Mouse (Mus musculus) heart, postnatal 14 days (tissue): Measurements from ENCODE around the gene Gm6096. TPM values are rescaled to one million over a fixed set of nuclear protein-coding genes. Genes with fewer than 3 reads are reported as not detected.

ENCODE experiments used
- DNase-seq, 2 experiments: peaks; one replicate each; pipeline ENCODE4 v3.0.0; 2021 to 2022
- intact Hi-C: fragments of 180-260 bp; cut with DNase I; formaldehyde crosslinking; loops from one replicate; pipeline ENCODE4 v1.15.1; 2025
- total RNA-seq, 2 experiments: library from RNA; stranded (reverse); gene quantifications; 2 replicates each; pipeline ENCODE4 v1.2.3; 2021

Gm6096 gene
- total RNA-seq, 2 experiments from 2014 or later, result not detected

- intact Hi-C loops, result no loop called here
- DNase-seq, result no peak
These were observed 45.3 kb downstream of the Gm6096 start for GRCm38 (mm10) chr7:34296124-34296523.

- intact Hi-C loops, result no loop called here
- no peak for DNase-seq
These were observed 48.0 kb downstream of the Gm6096 start for GRCm38 (mm10) chr7:34298818-34299217.

Other genes with a start within 250 kb of the Gm6096 start
- not detected for gene Scgb2b27, start 237.1 kb upstream of the Gm6096 start, total RNA-seq
- gene Scgb1b27, start 229.6 kb upstream of the Gm6096 start, total RNA-seq, result not detected
- gene Scgb1b30, start 155.6 kb upstream of the Gm6096 start, total RNA-seq, result not detected
- 10 to 100 TPM; 14.0 to 15.7 TPM for gene Wtip, start 117.8 kb upstream of the Gm6096 start, total RNA-seq
- gene Uba2, start 81.4 kb upstream of the Gm6096 start, total RNA-seq, result 10 to 100 TPM; 34.6 to 38.9 TPM
- gene Pdcd2l, start 54.4 kb upstream of the Gm6096 start, total RNA-seq, result 10 to 100 TPM; 16.2 to 19.2 TPM
- gene Gpi1, start 20.7 kb upstream of the Gm6096 start, total RNA-seq, result 100 to 1,000 TPM; 507 to 526 TPM
- gene 4931406P16Rik, start 62.5 kb downstream of the Gm6096 start, total RNA-seq, result 10 to 100 TPM; 71.5 to 80.6 TPM
- 10 to 100 TPM; 81.3 to 87.3 TPM for gene Lsm14a, start 142.3 kb downstream of the Gm6096 start, total RNA-seq